Mouse (Mus musculus): ENCODE results near the gene Syngr2. TPM values are rescaled to one million over a fixed set of nuclear protein-coding genes. Genes with fewer than 3 reads are reported as not detected.

Gene Syngr2
- total RNA-seq, 4 experiments from 2014 or later: 182 to 198 (median 184) TPM

DNA sequence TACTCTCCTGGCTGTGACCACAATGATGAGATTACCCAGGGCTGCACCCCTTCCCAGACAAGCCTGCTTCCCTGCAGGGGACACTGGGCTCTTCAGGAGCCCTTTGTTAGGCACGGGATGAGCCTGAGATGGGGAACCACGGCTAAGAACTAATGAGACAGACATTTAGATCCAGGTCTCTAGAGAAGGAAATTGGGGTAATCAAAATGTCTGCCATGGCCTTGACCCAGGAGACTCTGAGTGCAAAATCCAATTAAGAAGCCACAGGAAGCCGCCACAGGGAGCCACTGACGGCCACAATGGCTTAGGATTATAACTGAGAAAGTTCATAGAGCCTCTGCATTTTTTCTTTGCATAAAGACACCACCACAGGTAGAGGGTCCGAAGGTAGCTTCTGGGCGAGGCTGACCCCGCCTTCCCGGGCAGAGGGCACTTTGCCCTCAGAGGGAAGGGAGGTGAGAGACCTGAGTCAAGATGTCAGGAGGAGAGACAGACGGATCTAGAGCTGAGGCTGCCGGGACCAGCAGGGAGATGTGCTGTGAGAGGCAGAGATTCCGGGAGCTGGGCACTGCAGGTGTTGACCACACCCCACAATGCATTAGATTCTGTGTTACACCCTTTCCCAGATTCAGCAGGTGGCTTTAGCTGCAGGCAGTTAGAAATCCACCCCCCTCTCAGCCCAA, 53.8 kb downstream of the Syngr2 start:
- DNase-seq (ENCODE audit: low spot score in 2 of 2): no peak

Other genes with a start within 250 kb of the Syngr2 start
- 10 to 100 TPM; 17.0 to 20.8 (median 18.6) TPM for gene Tnrc6c, start 155.4 kb upstream of the Syngr2 start, total RNA-seq (2022)
- under 1 TPM; 0.38 to 0.89 (median 0.43) TPM for gene Tmc8, start 27.6 kb upstream of the Syngr2 start, total RNA-seq (2022)
- 1 to 10 TPM; 2.4 to 6.4 (median 4.5) TPM for gene Tmc6, start 27.5 kb upstream of the Syngr2 start, total RNA-seq (2022)
- gene 6030468B19Rik, start 12.0 kb upstream of the Syngr2 start, total RNA-seq (2022): not detected
- 1 to 10 TPM in 2 of 4 experiments, under 1 TPM in 1, not detected in 1; 0.46 to 1.2 (median 1.1) TPM for gene Gm20708, start within 50 bp of the Syngr2 start, total RNA-seq (2022)
- 1 to 10 TPM; 2.0 to 4.6 (median 3.4) TPM for gene Afmid, start 16.3 kb downstream of the Syngr2 start, total RNA-seq (2022)
- 1 to 10 TPM; 2.5 to 5.4 (median 4.1) TPM for gene Tk1, start 16.4 kb downstream of the Syngr2 start, total RNA-seq (2022)
- under 1 TPM in 1 of 4 experiments, not detected in 3; 0.24 TPM for gene Birc5, start 39.6 kb downstream of the Syngr2 start, total RNA-seq (2022)
- not detected for gene Tmem235, start 51.1 kb downstream of the Syngr2 start, total RNA-seq (2022)
- gene Tha1, start 63.8 kb downstream of the Syngr2 start, total RNA-seq (2022): 1 to 10 TPM; 2.7 to 3.8 (median 3.4) TPM
- 1 to 10 TPM; 1.9 to 3.3 (median 2.5) TPM for gene Socs3, start 160.4 kb downstream of the Syngr2 start, total RNA-seq (2022)
- gene Pgs1, start 176.6 kb downstream of the Syngr2 start, total RNA-seq (2022): 10 to 100 TPM; 16.9 to 23.0 (median 19.1) TPM

Data from gastrocnemius, adult 8-10 months (tissue).